Mouse (Mus musculus) natural killer cell, adult 2 months (primary cell): Measurements from ENCODE around the gene Dhx37.
"Not testable (repeated sequence)": the region's sequence is repeated elsewhere in the genome, so short reads cannot be mapped to it uniquely, and the experiment has no call there.

Source experiments
- DNase-seq, 2 experiments: peaks; one replicate each; pipeline ENCODE4 v3.0.0; 2022; ENCODE audit warnings: low spot score in 2 of 2

Gene Dhx37

DNA sequence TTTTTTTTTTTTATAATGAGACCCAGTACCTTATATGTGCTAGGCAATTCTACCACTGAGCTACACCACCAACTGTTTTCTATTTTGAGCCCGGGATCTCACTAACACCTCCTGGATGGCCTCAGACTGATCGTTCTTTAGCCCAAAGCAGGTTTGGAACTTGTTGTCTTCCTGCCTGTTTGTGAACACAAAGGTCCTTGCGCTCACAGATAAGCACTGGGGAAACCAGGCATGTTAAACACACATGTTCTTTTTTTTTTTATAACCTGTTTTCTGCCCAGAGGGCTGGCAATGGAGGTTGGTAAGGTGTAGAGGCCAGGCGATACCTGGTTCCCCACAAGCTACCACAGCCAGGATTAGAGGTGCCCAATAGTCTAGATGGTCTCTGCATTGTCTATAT lies 14.7 kb upstream of the Dhx37 start:
- DNase-seq: no peak

- no peak for DNase-seq
These were observed 14.1 kb upstream of the Dhx37 start for GRCm38 (mm10) chr5:125448026-125448425.

- no peak for DNase-seq
These were observed 12.4 kb upstream of the Dhx37 start for GRCm38 (mm10) chr5:125446344-125446743.

DNA sequence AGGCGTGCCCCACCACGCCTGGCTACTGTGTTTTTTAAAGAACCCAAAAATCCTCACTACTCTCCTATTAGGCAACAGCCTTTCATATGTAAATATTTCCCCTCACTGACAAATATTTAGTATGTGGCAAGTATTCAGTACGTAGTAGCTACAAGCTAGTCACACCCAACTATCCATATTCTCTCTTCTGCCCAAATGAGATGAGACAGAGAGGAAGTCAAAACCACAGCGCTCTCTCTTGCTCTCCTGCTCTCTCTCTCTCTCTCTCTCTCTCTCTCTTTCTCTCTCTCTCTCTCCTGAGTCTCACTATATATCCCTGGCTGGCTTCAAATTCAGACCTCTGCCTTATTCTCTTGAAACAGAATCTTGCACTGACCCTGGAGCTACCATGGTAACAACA lies 10.6 kb upstream of the Dhx37 start:
- DNase-seq: peak in 1 of 2 experiments; percentile 25

DNA sequence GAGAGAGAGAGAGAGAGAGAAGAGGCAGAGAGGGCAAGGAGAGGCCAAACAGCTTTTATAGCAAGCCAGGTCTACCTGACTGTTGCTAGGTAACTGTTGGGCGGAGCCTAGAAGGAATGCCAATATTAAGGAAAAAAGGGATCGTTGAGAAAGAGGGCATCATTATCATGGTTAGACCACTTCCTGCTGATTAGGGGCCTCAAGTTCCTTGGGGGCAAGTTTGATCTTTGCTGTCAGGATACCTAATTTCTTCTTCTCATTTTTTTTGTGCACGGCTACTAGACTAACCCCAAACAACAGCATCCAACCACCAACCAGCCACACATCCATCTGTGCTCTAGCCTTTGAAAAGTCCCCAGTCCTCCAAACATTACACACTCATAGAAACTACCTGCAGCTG lies 10.0 kb upstream of the Dhx37 start:
- DNase-seq: peak in 1 of 2 experiments; percentile 39

DNA sequence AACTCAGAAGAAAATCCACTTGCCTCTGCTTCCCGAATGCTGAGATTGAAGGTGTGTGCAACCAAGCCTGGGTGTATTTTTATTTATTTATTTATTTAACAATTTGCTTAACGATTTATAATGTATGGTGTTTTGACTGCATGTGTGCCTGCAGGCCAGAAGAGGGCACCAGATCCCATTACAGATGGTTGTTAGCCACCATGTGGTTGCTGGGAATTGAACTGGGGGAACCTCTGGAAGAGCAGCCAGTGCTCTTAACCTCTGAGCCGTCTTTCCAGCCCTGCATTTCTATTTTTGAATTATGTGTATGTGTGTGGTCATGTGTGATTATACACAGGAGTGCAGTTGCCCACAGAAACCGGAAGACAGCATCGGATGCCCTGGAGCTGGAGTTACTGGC lies 9.4 kb upstream of the Dhx37 start:
- DNase-seq: no peak

- DNase-seq: no peak
These were observed 8.4 kb upstream of the Dhx37 start for GRCm38 (mm10) chr5:125442136-125442995.

DNA sequence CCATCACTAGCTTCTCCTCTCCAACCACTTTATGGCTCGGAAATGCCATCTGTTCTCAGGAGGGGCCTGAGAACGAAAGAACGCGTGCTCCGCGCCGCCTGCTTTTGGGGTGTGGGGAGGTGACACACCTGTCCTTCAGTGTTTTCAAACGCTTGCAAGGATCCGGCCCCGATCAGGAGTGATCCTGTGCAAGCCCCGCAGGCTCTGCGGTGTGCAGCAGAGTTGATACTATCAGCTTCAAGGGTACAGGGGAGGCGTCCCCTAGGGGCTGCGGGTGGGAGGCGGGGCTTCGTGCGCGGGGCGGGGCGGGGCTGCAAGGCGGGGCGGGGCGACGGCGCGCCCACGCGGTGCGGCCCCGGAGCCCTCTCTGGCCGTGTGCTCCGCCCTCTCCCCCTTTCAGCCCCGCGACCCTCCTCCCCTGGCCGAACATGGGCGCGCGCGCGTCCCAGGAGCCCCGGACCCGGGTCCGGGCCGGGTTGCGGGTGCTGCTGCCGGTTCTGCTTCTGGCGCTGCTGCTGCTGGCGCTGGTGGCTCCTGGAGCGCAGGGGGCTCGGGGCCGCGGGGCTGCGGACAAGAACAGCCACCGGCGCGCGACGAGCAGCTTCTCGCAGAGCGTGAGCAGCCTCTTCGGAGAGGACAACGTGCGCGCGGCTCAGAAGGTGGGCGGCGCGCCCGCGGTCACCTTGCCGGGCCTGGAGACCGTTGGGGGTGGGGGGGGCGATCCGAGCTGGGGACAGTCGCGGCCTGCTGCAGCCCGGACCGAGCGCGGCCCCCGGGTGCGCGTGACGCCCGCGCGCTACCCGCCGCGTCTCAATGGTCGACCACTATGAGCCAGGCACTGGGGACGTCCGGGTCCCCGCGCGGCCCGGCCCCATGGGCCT lies 7.6 kb upstream of the Dhx37 start, which contains the start of gene Bri3bp:
TSS of gene Bri3bp (plus strand) at position 335 of the 881 bp plus-strand sequence.
- DNase-seq: peak; percentile 28 to 46

DNA sequence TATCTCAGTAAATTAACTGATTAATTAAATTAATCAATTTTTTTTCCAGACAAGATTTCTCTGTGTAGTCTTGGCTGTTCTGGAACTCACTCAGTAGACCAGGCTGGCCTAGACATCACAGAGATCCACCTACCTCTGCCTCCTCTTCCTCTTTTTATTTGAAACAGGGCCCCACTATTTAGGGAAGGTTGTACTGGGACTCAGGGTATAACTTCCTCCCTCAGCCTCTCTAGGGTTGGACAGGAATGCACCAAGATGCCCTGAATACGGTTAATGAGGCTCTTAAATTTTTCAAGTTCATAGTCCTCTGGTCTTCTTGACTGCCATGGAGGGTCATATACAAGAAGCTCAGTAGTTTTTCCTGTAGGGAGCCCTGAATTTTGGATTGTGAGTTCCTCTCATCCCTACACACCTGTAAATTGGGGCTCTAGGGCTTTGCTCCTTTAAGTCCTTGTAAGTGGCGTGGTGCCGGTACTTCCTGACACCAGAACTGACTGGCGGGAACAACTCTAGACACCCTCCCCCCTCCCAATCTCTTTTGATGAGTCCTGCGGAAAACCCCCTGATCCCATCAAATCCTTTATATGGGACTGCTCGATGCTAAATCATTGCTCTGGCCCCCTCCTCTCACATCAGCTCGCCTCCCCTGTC lies 6.8 kb upstream of the Dhx37 start:
- no peak for DNase-seq

- DNase-seq: not testable (repeated sequence)
These were observed 426 bp upstream of the Dhx37 start for GRCm38 (mm10) chr5:125434347-125434746.

DNA sequence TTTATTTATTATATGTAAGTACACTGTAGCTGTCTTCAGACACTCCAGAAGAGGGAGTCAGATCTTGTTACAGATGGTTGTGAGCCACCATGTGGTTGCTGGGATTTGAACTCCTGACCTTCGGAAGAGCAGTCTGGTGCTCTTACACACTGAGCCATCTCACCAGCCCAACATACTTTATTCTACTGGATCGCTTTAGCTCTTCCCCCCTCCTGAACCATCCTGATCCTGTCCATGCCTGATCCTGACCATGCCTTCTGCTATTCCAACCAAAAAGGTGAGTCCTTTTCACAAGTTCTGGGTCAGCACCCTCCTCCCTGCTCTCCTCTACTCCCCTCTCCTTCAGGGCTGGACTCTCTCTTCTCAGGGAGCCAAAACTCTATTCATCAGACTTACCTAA lies 1.6 kb downstream of the Dhx37 start:
- not testable (repeated sequence) for DNase-seq

DNA sequence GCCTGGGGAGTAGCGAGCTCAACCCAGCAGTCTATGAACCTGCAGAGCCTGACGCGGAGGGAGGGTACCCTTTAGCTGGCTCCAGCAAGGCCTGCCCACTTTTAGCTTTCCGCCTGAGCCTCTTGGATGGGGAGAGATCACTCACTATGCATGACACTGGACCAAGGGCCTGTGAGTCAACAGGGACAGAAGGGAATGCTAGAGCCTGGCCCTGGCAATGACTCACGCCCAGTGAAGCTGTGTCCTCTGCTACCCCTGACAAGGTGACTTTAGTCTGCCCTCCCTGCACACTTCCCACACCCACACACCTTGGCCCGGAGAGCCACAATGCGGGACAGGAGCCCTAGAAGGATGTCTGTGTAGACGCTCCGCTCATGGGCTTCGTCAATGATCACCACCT lies 7.6 kb downstream of the Dhx37 start:
- no peak for DNase-seq

DNA sequence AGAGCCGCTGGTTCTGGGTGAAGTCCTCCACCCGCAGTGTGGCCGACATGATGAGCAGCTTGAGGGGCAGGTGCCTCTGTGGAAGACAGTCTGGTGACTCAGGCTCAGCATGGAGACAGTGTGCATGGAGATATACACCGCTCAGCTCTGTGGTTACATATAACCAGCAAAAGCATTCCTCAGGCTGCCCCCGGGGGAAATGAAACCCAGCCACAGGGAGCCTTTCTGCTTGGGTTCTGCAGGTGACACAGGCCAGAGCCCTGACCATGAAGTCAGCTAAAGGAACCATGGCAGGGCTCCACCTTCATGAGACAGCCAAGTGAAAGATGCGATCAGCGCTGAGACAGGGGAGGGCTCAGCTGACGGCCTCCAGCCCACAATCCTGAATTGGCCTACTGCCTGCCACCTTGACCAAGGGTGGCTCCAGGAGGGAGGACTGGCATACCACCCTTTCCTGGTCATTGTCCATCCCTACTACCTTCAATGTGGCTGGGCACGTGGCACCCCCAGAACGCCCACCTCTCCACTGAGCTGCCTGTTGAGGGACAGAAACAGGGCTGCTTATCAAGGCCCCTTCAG lies 8.1 kb downstream of the Dhx37 start:
- DNase-seq: no peak

DNA sequence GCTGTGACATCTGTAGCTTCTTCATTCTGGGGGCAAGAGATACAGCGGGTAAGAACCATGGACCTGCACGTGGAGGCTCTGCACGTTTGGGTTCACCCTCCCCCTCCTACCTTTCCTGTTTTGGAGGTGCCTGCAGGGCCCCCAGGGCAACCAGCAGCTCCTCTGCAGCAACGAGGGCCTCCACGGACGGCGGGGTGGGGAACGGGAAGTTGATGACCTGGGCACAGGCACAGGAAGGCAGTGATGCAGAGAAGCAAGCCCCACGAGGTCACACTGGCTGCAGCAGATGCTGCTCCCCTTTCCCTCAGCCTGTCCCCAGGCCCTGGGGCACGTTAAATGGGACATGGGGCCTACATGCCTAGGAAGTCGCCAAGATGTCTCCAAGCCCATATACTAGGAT lies 14.8 kb downstream of the Dhx37 start:
- DNase-seq: peak in 1 of 2 experiments; percentile 25

DNA sequence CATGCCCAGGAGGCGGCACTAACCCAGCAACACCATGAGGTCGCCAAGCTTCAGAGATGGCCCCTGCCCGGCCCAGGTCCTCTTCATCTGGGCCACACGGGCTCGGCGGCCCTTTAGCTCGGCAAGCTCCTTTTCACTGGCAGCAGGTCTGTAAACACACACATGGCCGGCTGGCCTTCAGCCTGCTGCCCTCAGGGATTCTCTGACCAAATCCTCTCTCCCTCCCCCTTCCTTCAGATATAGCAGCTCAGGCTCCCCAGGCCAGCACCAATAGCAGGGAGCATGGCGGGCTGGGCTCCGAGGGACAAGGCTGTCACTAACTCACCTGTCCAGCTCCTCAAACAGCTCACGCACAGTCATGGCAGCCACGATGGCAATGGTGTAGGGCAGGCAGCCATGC lies 15.3 kb downstream of the Dhx37 start:
- DNase-seq: no peak

GRCm38 (mm10) chr5:125416183-125416582 lies 17.7 kb downstream of the Dhx37 start:
- DNase-seq: no peak

GRCm38 (mm10) chr5:125413763-125414162 lies 20.2 kb downstream of the Dhx37 start:
- DNase-seq: no peak

DNA sequence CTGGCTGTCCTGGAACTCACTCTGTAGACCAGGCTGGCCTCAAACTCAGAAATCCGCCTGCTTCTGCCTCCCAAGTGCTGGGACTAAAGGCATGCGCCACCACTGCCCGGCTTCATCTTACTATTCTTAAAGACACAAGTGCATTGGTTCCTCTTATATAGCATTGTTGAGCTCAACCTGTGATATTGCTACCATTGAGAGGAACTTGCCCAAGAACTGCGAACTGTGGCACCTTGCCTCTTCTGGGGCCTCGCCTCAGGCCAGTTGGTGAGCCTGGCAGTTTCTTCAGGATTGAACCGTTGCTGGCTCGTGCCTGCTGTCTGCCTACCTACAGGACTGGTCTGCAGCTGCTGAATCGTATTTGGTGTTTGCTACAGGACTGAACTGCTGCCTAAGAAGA lies 21.4 kb downstream of the Dhx37 start:
- DNase-seq: not testable (repeated sequence)

- DNase-seq: peak; percentile 57 to 81
These were observed 21.9 kb downstream of the Dhx37 start for GRCm38 (mm10) chr5:125411972-125412530.

DNA sequence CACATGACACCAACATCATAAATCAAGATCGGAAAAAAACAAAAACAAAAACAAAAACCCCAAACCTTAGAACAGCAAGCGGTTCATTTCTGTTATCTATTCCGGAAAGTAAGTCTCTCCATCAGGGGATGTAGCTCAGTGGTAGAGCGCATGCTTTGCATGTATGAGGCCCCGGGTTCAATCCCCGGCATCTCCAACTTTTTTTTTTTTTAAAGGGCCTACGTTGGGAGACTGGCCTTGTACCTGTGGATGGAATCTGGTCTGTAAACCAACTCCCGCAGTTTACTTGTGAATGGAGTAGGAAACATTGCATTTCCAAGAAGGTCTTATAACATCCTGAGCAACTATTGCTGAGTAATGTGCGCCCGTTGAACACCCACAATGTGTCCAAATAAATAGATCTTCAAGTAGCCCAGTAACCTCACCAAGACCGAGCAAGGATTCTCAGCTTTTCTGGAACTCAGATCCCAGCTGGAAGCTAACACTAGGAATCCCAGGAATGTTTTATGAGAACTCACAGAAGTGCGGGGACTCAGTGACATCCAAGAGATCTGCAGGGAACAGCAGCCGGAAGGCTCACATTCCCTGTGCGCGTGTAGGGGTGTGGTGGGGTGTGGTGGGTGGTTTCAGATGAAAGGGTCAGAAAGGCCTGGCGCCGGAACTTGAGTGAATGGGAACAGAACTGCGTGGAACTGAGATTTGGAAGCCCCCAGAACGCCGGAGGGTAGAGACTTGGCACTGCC lies 24.4 kb downstream of the Dhx37 start:
- DNase-seq: peak in 1 of 2 experiments; percentile 7

DNA sequence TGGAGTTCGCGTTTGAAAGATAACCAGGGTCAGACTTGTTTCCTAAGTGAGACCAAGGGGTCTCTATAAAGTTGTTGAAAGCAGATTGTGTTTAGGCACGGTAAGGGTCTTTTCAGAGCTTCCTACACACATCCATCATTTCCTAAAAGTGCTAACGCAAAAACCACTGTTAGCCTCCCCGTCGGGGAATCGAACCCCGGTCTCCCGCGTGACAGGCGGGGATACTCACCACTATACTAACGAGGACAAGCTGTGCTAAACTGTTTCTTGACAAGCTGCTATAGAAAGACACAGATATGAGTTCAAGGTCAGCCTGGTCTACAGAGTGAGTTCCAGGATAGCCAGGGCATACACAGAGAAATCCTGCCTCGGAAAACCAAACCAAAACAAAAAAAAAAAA lies 25.1 kb downstream of the Dhx37 start:
- peak; percentile 72 to 83 for DNase-seq
